Mouse (Mus musculus) MEL (cell line): ENCODE measurements around the gene Shbg. TPM values are rescaled to one million over a fixed set of nuclear protein-coding genes. Genes with fewer than 3 reads are reported as not detected.

Experiments used
- DNase-seq: peaks from one replicate; pipeline ENCODE4 v3.0.0; 2011; ENCODE audit warnings: low read depth, low spot score
- H3K27ac ChIP-seq: 2 replicates; pipeline ENCODE4 v1.5.1; 2012; ENCODE audit warnings: low read depth, mild to moderate bottlenecking, control low read depth, low read length, moderate library complexity; ENCODE audit not compliant: control insufficient read depth
- H3K27me3 ChIP-seq, 2 experiments: fragments of 150-350 bp in 1 of 2; sonication (generic) in 1 of 2; 2 replicates each; pipeline ENCODE4 v1.6.1; 2012; ENCODE audit warnings: low read length in 2 of 2, mild to moderate bottlenecking in 2 of 2, improper control_type of control experiment in 1 of 2, moderate library complexity in 1 of 2; ENCODE audit not compliant: insufficient read depth in 2 of 2, control insufficient read depth in 1 of 2
- H3K36me3 ChIP-seq, 2 experiments: 2 replicates each; pipeline ENCODE4 v1.6.1; 2012 to 2014; ENCODE audit warnings: low read length in 2 of 2, improper control_type of control experiment in 1 of 2, inconsistent platforms in 1 of 2, mild to moderate bottlenecking in 1 of 2; ENCODE audit not compliant: insufficient read depth in 2 of 2, control insufficient read depth in 1 of 2
- H3K4me1 ChIP-seq, 2 experiments: fragments of 150-350 bp in 1 of 2; sonication (generic) in 1 of 2; 2 replicates each; pipeline ENCODE4 v1.6.1; 2012; ENCODE audit warnings: low read length in 2 of 2, improper control_type of control experiment in 1 of 2, mild to moderate bottlenecking in 1 of 2; ENCODE audit not compliant: insufficient read depth in 2 of 2, control insufficient read depth in 1 of 2
- H3K4me3 ChIP-seq, 2 experiments: fragments of 150-350 bp in 1 of 2; sonication (generic) in 1 of 2; 2 replicates each; pipeline ENCODE4 v1.5.1; 2012; ENCODE audit warnings: low read depth in 2 of 2, low read length in 2 of 2, mild to moderate bottlenecking in 2 of 2, moderate library complexity in 2 of 2, control low read depth in 1 of 2, improper control_type of control experiment in 1 of 2; ENCODE audit not compliant: control insufficient read depth in 1 of 2, insufficient read depth in 1 of 2
- H3K79me2 ChIP-seq: 2 replicates; pipeline ENCODE4 v1.6.1; 2012; ENCODE audit warnings: mild to moderate bottlenecking, low read length, moderate library complexity; ENCODE audit not compliant: control insufficient read depth, poor library complexity, insufficient read depth
- H3K9ac ChIP-seq: 2 replicates; pipeline ENCODE4 v1.6.1; 2012; ENCODE audit warnings: low read depth, mild to moderate bottlenecking, control low read depth, low read length, moderate library complexity; ENCODE audit not compliant: control insufficient read depth, poor library complexity, severe bottlenecking
- H3K9me3 ChIP-seq: fragments of 150-350 bp; sonication (generic); replicated peaks from 2 replicates; pipeline ENCODE4 v1.6.1; 2012; ENCODE audit warnings: mild to moderate bottlenecking, low read length, improper control_type of control experiment, moderate library complexity; ENCODE audit not compliant: insufficient read depth
- BHLHE40 ChIP-seq: IDR thresholded peaks from 2 replicates; pipeline ENCODE4 v1.6.1; 2012; ENCODE audit warnings: low read depth, mild to moderate bottlenecking, inconsistent platforms, low read length, improper control_type of control experiment, borderline replicate concordance
- CHD2 ChIP-seq: IDR thresholded peaks from 2 replicates; pipeline ENCODE4 v1.6.1; 2011; ENCODE audit warnings: low read length, improper control_type of control experiment
- ELF1 ChIP-seq: IDR thresholded peaks from 2 replicates; pipeline ENCODE4 v1.6.1; 2014; ENCODE audit warnings: low read depth, mild to moderate bottlenecking, inconsistent platforms, low read length, improper control_type of control experiment, moderate library complexity
- HCFC1 ChIP-seq: IDR thresholded peaks from 2 replicates; pipeline ENCODE4 v1.6.1; 2012; ENCODE audit warnings: low read depth, mild to moderate bottlenecking, inconsistent platforms, low read length, improper control_type of control experiment, moderate library complexity
- MAX ChIP-seq: IDR thresholded peaks from 2 replicates; pipeline ENCODE4 v1.6.1; 2011; ENCODE audit warnings: low read length, improper control_type of control experiment
- MXI1 ChIP-seq: IDR thresholded peaks from 2 replicates; pipeline ENCODE4 v1.6.1; 2011; ENCODE audit warnings: mild to moderate bottlenecking, low read depth, low read length, improper control_type of control experiment
- MYB ChIP-seq: IDR thresholded peaks from 2 replicates; pipeline ENCODE4 v1.6.1; 2011; ENCODE audit warnings: mild to moderate bottlenecking, low read depth, low read length, improper control_type of control experiment
- MYC ChIP-seq: IDR thresholded peaks from 2 replicates; pipeline ENCODE4 v1.6.1; 2011; ENCODE audit warnings: low read depth, mild to moderate bottlenecking, low read length, improper control_type of control experiment, moderate library complexity
- NELFE ChIP-seq: IDR thresholded peaks from 2 replicates; pipeline ENCODE4 v1.6.1; 2011; ENCODE audit warnings: low read depth, low read length, improper control_type of control experiment
- NRF1 ChIP-seq: IDR thresholded peaks from 2 replicates; pipeline ENCODE4 v1.6.1; 2014; ENCODE audit warnings: low read depth, mild to moderate bottlenecking, inconsistent platforms, low read length, improper control_type of control experiment, moderate library complexity; ENCODE audit not compliant: poor library complexity, insufficient read depth, severe bottlenecking
- RCOR1 ChIP-seq: IDR thresholded peaks from 2 replicates; pipeline ENCODE4 v1.6.1; 2012; ENCODE audit warnings: low read depth, mild to moderate bottlenecking, inconsistent platforms, low read length, improper control_type of control experiment
- SMC3 ChIP-seq: IDR thresholded peaks from 2 replicates; pipeline ENCODE4 v1.6.1; 2011; ENCODE audit warnings: low read depth, low read length, improper control_type of control experiment
- TCF12 ChIP-seq: IDR thresholded peaks from 2 replicates; pipeline ENCODE4 v1.6.1; 2014; ENCODE audit warnings: low read depth, mild to moderate bottlenecking, inconsistent platforms, low read length, improper control_type of control experiment, moderate library complexity
- ZKSCAN1 ChIP-seq: IDR thresholded peaks from 2 replicates; pipeline ENCODE4 v1.6.1; 2012; ENCODE audit warnings: low read depth, mild to moderate bottlenecking, inconsistent platforms, low read length, improper control_type of control experiment, moderate library complexity
- ZNF384 ChIP-seq: IDR thresholded peaks from 2 replicates; pipeline ENCODE4 v1.6.1; 2012; ENCODE audit warnings: low read depth, mild to moderate bottlenecking, inconsistent platforms, low read length, improper control_type of control experiment
- polyA plus RNA-seq, 2 experiments: library from polyadenylated mRNA; stranded (reverse) in 1 of 2; unstranded in 1 of 2; fragments of >175 nt in 1 of 2; fragments of >200 nt in 1 of 2; gene quantifications; 2 replicates each; pipeline versions ENCODE4 v1.2.1 to v1.2.4; 2012; ENCODE audit warnings: low replicate concordance in 2 of 2, low read depth in 1 of 2; ENCODE audit not compliant: insufficient read length in 2 of 2, insufficient read depth in 1 of 2, missing spikeins in 1 of 2
- total RNA-seq: library from RNA; depleted of rRNA; stranded (reverse); fragments of 300-350 nt; gene quantifications from 2 replicates; pipeline ENCODE4 v1.2.3, GENCODE M21; 2012

Gene Shbg
- total and polyA plus RNA-seq, 3 experiments = not detected

DNA sequence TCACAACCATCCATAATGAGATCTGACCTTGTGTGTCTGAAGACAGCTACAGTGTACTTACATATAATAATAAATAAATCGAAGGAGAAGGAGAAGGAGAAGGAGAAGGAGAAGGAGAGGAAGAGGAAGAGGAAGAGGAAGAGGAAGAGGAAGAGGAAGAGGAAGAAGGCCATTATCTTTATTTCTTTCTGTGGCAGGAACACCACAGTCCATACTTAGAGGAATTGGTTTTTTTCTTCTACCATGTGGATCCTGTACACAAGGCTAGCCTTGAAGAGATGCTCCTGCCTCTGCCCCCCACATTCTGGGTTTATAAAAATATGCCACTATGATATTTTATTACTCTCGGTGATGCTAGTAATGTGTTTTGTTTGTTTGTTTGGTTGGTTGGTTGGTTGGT, 10.9 kb downstream of the Shbg start:
- Histone ChIP-seq H3K9ac (no peak overlapping the region), H3K9me3 (no peaks in the 10 kb centered on the region), H3K27ac (0 out of 2 replicates have a peak overlapping the region, but pooled peaks have one; percentile 11), H3K4me1 (peaks cover 35 to 58% of the 10 kb centered on the region in 2 experiments), H3K36me3 (peaks cover 0 to 39% of the 10 kb centered on the region in 2 experiments; a peak in 2 of 4 replicates), H3K4me3 (no peak overlapping the region; a peak in 1 of 4 replicates), H3K27me3 (no peaks in the 10 kb centered on the region), H3K79me2 (peaks cover 6% of the 10 kb centered on the region)
- TF ChIP-seq CHD2 (no peak), MXI1 (0 out of 2 replicates have a peak, but pooled peaks have one; percentile 18), ELF1 (no peak), NELFE (no peak), ZKSCAN1 (no peak), NRF1 (no peak), RCOR1 (no peak), BHLHE40 (no peak), MAX (peak; percentile 62), MYC (peak; percentile 78), ZNF384 (peak; percentile 43; the same call in 1 of the 2 replicates), SMC3 (no peak), TCF12 (no peak)
- DNase-seq = peak; percentile 48

DNA sequence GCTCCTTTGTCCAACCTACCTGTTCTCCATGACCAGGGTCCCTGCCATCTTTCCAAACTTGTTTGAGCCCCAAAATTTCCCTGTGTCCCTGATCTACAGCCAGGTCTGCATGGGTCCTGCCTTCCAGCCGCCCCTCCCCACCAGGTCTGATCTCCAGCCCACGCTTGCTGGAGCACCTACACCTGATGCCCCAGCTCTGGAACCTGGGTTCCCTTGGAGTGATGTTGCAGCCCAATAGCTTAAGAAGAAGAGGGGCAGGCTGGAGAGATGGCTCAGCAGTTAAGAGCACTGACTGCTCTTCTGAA, 11.3 kb downstream of the Shbg start:
- TF ChIP-seq HCFC1 (no peak), MXI1 (0 out of 2 replicates have a peak, but pooled peaks have one; percentile 20), SMC3 (no peak), MYB (0 out of 2 replicates have a peak, but pooled peaks have one; percentile 13)
- Histone ChIP-seq H3K4me3 (peak overlapping the region; percentile 61 to 70), H3K4me1 (peaks cover 39 to 62% of the 10 kb centered on the region in 2 experiments)

More for the DNA sequence above, 11.3 kb downstream of the Shbg start:
- peaks cover 0 to 43% of the 10 kb centered on the region in 2 experiments; a peak in 2 of 4 replicates for H3K36me3 ChIP-seq
- H3K79me2 ChIP-seq = peaks cover 6% of the 10 kb centered on the region
- no peaks in the 10 kb centered on the region for H3K27me3 ChIP-seq
- H3K9me3 ChIP-seq = no peaks in the 10 kb centered on the region
- H3K27ac ChIP-seq = peak overlapping the region; percentile 78
- no peak for DNase-seq
- H3K9ac ChIP-seq = peak overlapping the region; percentile 70
